Mouse (Mus musculus) olfactory bulb, adult 2 months (tissue): ENCODE results near the gene B3gnt2. TPM values are rescaled to one million over a fixed set of nuclear protein-coding genes. Genes with fewer than 3 reads are reported as not detected.

Experiments
- H3K27ac ChIP-seq: fragments of 200-500 bp; 2 replicates; pipeline ENCODE4 v1.5.1; 2012; ENCODE audit warnings: low read depth, low read length; ENCODE audit not compliant: insufficient read depth
- H3K4me1 ChIP-seq: fragments of 200-500 bp; 2 replicates; pipeline ENCODE4 v1.6.1; 2012; ENCODE audit warnings: low read length; ENCODE audit not compliant: control insufficient read depth, insufficient read depth
- H3K4me3 ChIP-seq: fragments of 200-500 bp; 2 replicates; pipeline ENCODE4 v1.5.1; 2012; ENCODE audit warnings: mild to moderate bottlenecking, low read depth, low read length, moderate library complexity; ENCODE audit not compliant: insufficient read depth
- CTCF ChIP-seq: fragments of 200-500 bp; IDR thresholded peaks from 2 replicates; pipeline ENCODE4 v1.5.1; 2012; ENCODE audit warnings: low read depth, mild to moderate bottlenecking, low read length, moderate library complexity; ENCODE audit not compliant: insufficient read depth
- POLR2A ChIP-seq: fragments of 200-500 bp; IDR thresholded peaks from 2 replicates; pipeline ENCODE4 v1.6.1; 2012; ENCODE audit warnings: mild to moderate bottlenecking, low read depth, low read length, moderate library complexity; ENCODE audit not compliant: insufficient read depth
- WGBS: fragments of 180-500 bp; shearing (Covaris S2); methylation state at CpG from one replicate; pipeline ENCODE4 v1.1.7; 2018; 5-methylcytosine and 5-hydroxymethylcytosine counted together
- polyA plus RNA-seq: library from polyadenylated mRNA; stranded (reverse); fragments of >200 nt; gene quantifications from 2 replicates; pipeline ENCODE4 v1.2.4, GENCODE M21; 2012; ENCODE audit warnings: low replicate concordance; ENCODE audit not compliant: missing spikeins, insufficient read depth, insufficient read length

The B3gnt2 gene
- polyA plus RNA-seq, 1 experiment = not detected

GRCm38 (mm10) chr11:22756168-22756980, 104.4 kb downstream of the B3gnt2 start:
- Histone ChIP-seq H3K27ac (no peak overlapping the region), H3K4me1 (no peaks in the 10 kb centered on the region), H3K4me3 (no peak overlapping the region)
- 48% methylated on average over 3 of the region's 3 CpGs for WGBS
- TF ChIP-seq CTCF = no peak
- no peak for TF ChIP-seq POLR2A

- WGBS = 94% methylated on average over 1 of the region's 1 CpGs
- Histone ChIP-seq H3K4me1 (no peaks in the 10 kb centered on the region), H3K4me3 (no peak overlapping the region), H3K27ac (no peak overlapping the region)
- TF ChIP-seq CTCF (no peak), POLR2A (no peak)
Observed at GRCm38 (mm10) chr11:22755180-22755579, 105.6 kb downstream of the B3gnt2 start.

GRCm38 (mm10) chr11:22752596-22752995, 108.2 kb downstream of the B3gnt2 start:
- Histone ChIP-seq H3K4me1 (no peaks in the 10 kb centered on the region), H3K27ac (no peak overlapping the region), H3K4me3 (no peak overlapping the region)
- no peak for TF ChIP-seq POLR2A
- no peak for TF ChIP-seq CTCF
- WGBS = 57% methylated on average over 5 of the region's 5 CpGs

- Histone ChIP-seq H3K27ac (no peak overlapping the region), H3K4me3 (no peak overlapping the region), H3K4me1 (no peaks in the 10 kb centered on the region)
- TF ChIP-seq POLR2A (no peak), CTCF (no peak)
- 98% methylated on average over 3 of the region's 3 CpGs for WGBS
Observed at GRCm38 (mm10) chr11:22751592-22751991, 109.2 kb downstream of the B3gnt2 start.

- Histone ChIP-seq H3K4me3 (no peak overlapping the region), H3K27ac (no peak overlapping the region), H3K4me1 (no peaks in the 10 kb centered on the region)
- 78% methylated on average over 7 of the region's 7 CpGs for WGBS
- TF ChIP-seq CTCF (no peak), POLR2A (no peak)
Observed at GRCm38 (mm10) chr11:22747406-22747805, 113.4 kb downstream of the B3gnt2 start.

- no peak overlapping the region for H3K27ac ChIP-seq
- no peak overlapping the region for H3K4me3 ChIP-seq
Observed at GRCm38 (mm10) chr11:22745356-22745755, 115.4 kb downstream of the B3gnt2 start.

GRCm38 (mm10) chr11:22743561-22744269, 117.0 kb downstream of the B3gnt2 start:
- TF ChIP-seq CTCF (no peak), POLR2A (no peak)
- 92% methylated on average over 5 of the region's 5 CpGs for WGBS
- Histone ChIP-seq H3K4me3 (no peak overlapping the region), H3K27ac (no peak overlapping the region), H3K4me1 (no peaks in the 10 kb centered on the region)

More at GRCm38 (mm10) chr11:22745356-22745755, 115.4 kb downstream of the B3gnt2 start:
- TF ChIP-seq CTCF (no peak), POLR2A (no peak)
- no peaks in the 10 kb centered on the region for H3K4me1 ChIP-seq

- H3K27ac ChIP-seq = no peak overlapping the region
- TF ChIP-seq POLR2A (no peak), CTCF (no peak)
- no peaks in the 10 kb centered on the region for H3K4me1 ChIP-seq
- no peak overlapping the region for H3K4me3 ChIP-seq
- 45% methylated on average over 7 of the region's 7 CpGs for WGBS
Observed at GRCm38 (mm10) chr11:22741998-22742626, 118.6 kb downstream of the B3gnt2 start.

- 64% methylated on average over 3 of the region's 3 CpGs for WGBS
- no peak overlapping the region for H3K4me3 ChIP-seq
- no peak for TF ChIP-seq POLR2A
- TF ChIP-seq CTCF = no peak
- no peak overlapping the region for H3K27ac ChIP-seq
- H3K4me1 ChIP-seq = no peaks in the 10 kb centered on the region
Observed at GRCm38 (mm10) chr11:22741436-22741835, 119.3 kb downstream of the B3gnt2 start.
